Mouse (Mus musculus): ENCODE data around the gene BC107364. TPM values are rescaled to one million over a fixed set of nuclear protein-coding genes. Genes with fewer than 3 reads are reported as not detected.
A peak's percentile ranks its signal among the peaks of the same experiment; 100 is the strongest.
"Not testable (repeated sequence)": the region's sequence is repeated elsewhere in the genome, so short reads cannot be mapped to it uniquely, and the experiment has no call there.

Gene BC107364
- 0.14 and 0.20 TPM in 2 replicates for polyA plus RNA-seq (2015; fragmentation: Nextera tagmentation; extraction: Ambion mirVana)

GRCm38 (mm10) chr3:96452262-96452661 is at the start of gene BC107364:
BC107364 (minus strand) TSS chr3:96452306.
- not testable (repeated sequence) for H3K36me3 ChIP-seq; H3K9ac ChIP-seq; H3K4me2 ChIP-seq (replicated peaks); H3K9me3 ChIP-seq; H3K4me1 ChIP-seq (replicated peaks); H3K27me3 ChIP-seq (replicated peaks); H3K27ac ChIP-seq; H3K4me3 ChIP-seq (replicated peaks)
- WGBS, result no CpG with 5 or more reads among the region's 48 CpGs
- ATAC-seq, result peak; percentile 30

GRCm38 (mm10) chr3:96501391-96502115 is 49.4 kb upstream of the BC107364 start:
- Histone ChIP-seq H3K9ac (peak overlapping the region; percentile 43), H3K4me1 (replicated peaks) (0 out of 2 replicates have a peak, but pooled peaks cover 3% of the 10 kb centered on the region), H3K27me3 (replicated peaks) (no peaks in the 10 kb centered on the region), H3K27ac (peak overlapping the region; percentile 71), H3K4me3 (replicated peaks) (peak overlapping the region; percentile 59), H3K9me3 (no peaks in the 10 kb centered on the region), H3K36me3 (no peaks in the 10 kb centered on the region), H3K4me2 (replicated peaks) (peak overlapping the region; percentile 83)
- WGBS, result under 1% methylated on average over 32 of the region's 32 CpGs
- peak; percentile 76 for ATAC-seq

GRCm38 (mm10) chr3:96500691-96501265 is 48.7 kb upstream of the BC107364 start:
- Histone ChIP-seq H3K4me3 (replicated peaks) (peak overlapping the region; percentile 59), H3K36me3 (no peaks in the 10 kb centered on the region), H3K9me3 (no peaks in the 10 kb centered on the region), H3K9ac (peak overlapping the region; percentile 57), H3K4me2 (replicated peaks) (peak overlapping the region; percentile 58), H3K27me3 (replicated peaks) (no peaks in the 10 kb centered on the region), H3K27ac (peak overlapping the region; percentile 86), H3K4me1 (replicated peaks) (0 out of 2 replicates have a peak, but pooled peaks cover 3% of the 10 kb centered on the region)
- ATAC-seq, result peak; percentile 71
- WGBS, result under 1% methylated on average over 19 of the region's 19 CpGs

- WGBS, result under 1% methylated on average over 17 of the region's 17 CpGs
These were observed 48.1 kb upstream of the BC107364 start for GRCm38 (mm10) chr3:96500289-96500621.

GRCm38 (mm10) chr3:96499481-96500288 is 47.6 kb upstream of the BC107364 start:
- peak; percentile 53 for ATAC-seq
- H3K9me3 ChIP-seq, result no peaks in the 10 kb centered on the region
- under 1% methylated on average over 36 of the region's 36 CpGs for WGBS

More at GRCm38 (mm10) chr3:96500289-96500621, 48.1 kb upstream of the BC107364 start:
- H3K4me2 ChIP-seq (replicated peaks), result peak overlapping the region; percentile 58
- peak overlapping the region; percentile 68 for H3K9ac ChIP-seq
- H3K27me3 ChIP-seq (replicated peaks), result no peaks in the 10 kb centered on the region
- no peaks in the 10 kb centered on the region for H3K9me3 ChIP-seq
- ATAC-seq, result peak; percentile 74
- H3K4me3 ChIP-seq (replicated peaks), result peak overlapping the region; percentile 59
- H3K27ac ChIP-seq, result peak overlapping the region; percentile 89
- H3K36me3 ChIP-seq, result no peaks in the 10 kb centered on the region
- 0 out of 2 replicates have a peak, but pooled peaks cover 3% of the 10 kb centered on the region for H3K4me1 ChIP-seq (replicated peaks)

GRCm38 (mm10) chr3:96498476-96499245 is 46.6 kb upstream of the BC107364 start:
- 86% methylated on average over 4 of the region's 4 CpGs for WGBS
- Histone ChIP-seq H3K4me3 (replicated peaks) (no peak overlapping the region), H3K27me3 (replicated peaks) (no peaks in the 10 kb centered on the region), H3K36me3 (no peaks in the 10 kb centered on the region), H3K9ac (no peak overlapping the region), H3K9me3 (no peaks in the 10 kb centered on the region), H3K4me2 (replicated peaks) (no peak overlapping the region), H3K4me1 (replicated peaks) (0 out of 2 replicates have a peak, but pooled peaks cover 3% of the 10 kb centered on the region), H3K27ac (no peak overlapping the region)
- ATAC-seq, result no peak

More at GRCm38 (mm10) chr3:96499481-96500288, 47.6 kb upstream of the BC107364 start:
- Histone ChIP-seq H3K4me2 (replicated peaks) (peak overlapping the region; percentile 57), H3K4me1 (replicated peaks) (0 out of 2 replicates have a peak, but pooled peaks cover 3% of the 10 kb centered on the region), H3K36me3 (no peaks in the 10 kb centered on the region), H3K4me3 (replicated peaks) (peak overlapping the region; percentile 59), H3K27ac (peak overlapping the region; percentile 89), H3K9ac (peak overlapping the region; percentile 68), H3K27me3 (replicated peaks) (no peaks in the 10 kb centered on the region)

GRCm38 (mm10) chr3:96497451-96498028 is 45.4 kb upstream of the BC107364 start:
- under 1% methylated on average over 19 of the region's 19 CpGs for WGBS

GRCm38 (mm10) chr3:96496620-96497275 is 44.6 kb upstream of the BC107364 start:
- Histone ChIP-seq H3K4me3 (replicated peaks) (peak overlapping the region; percentile 44), H3K9ac (peak overlapping the region; percentile 53), H3K4me2 (replicated peaks) (peak overlapping the region; percentile 73)
- not testable (repeated sequence) for H3K27me3 ChIP-seq (replicated peaks); ATAC-seq; H3K27ac ChIP-seq; H3K9me3 ChIP-seq; H3K4me1 ChIP-seq (replicated peaks); H3K36me3 ChIP-seq
- 19% methylated on average over 14 of the region's 14 CpGs for WGBS

More at GRCm38 (mm10) chr3:96497451-96498028, 45.4 kb upstream of the BC107364 start:
- H3K4me2 ChIP-seq (replicated peaks), result peak overlapping the region; percentile 73
- ATAC-seq, result peak; percentile 63
- H3K9me3 ChIP-seq, result no peaks in the 10 kb centered on the region
- H3K9ac ChIP-seq, result peak overlapping the region; percentile 53
- H3K36me3 ChIP-seq, result no peaks in the 10 kb centered on the region
- peak overlapping the region; percentile 44 for H3K4me3 ChIP-seq (replicated peaks)
- H3K27ac ChIP-seq, result no peak overlapping the region
- no peaks in the 10 kb centered on the region for H3K27me3 ChIP-seq (replicated peaks)
- 0 out of 2 replicates have a peak, but pooled peaks cover 3% of the 10 kb centered on the region for H3K4me1 ChIP-seq (replicated peaks)

- H3K27ac ChIP-seq, result no peak overlapping the region
- H3K4me3 ChIP-seq (replicated peaks), result peak overlapping the region; percentile 44; the same call in 1 of the 2 replicates
- peak overlapping the region; percentile 73 for H3K4me2 ChIP-seq (replicated peaks)
These were observed 44.1 kb upstream of the BC107364 start for GRCm38 (mm10) chr3:96496216-96496615.

GRCm38 (mm10) chr3:96495490-96496210 is 43.5 kb upstream of the BC107364 start:
- peak overlapping the region; percentile 73; the same call in 1 of the 2 replicates for H3K4me2 ChIP-seq (replicated peaks)
- 92% methylated on average over 1 of the region's 1 CpGs for WGBS

More at GRCm38 (mm10) chr3:96496216-96496615, 44.1 kb upstream of the BC107364 start:
- Histone ChIP-seq H3K9ac (no peak overlapping the region), H3K27me3 (replicated peaks) (no peaks in the 10 kb centered on the region), H3K36me3 (no peaks in the 10 kb centered on the region), H3K9me3 (no peaks in the 10 kb centered on the region), H3K4me1 (replicated peaks) (0 out of 2 replicates have a peak, but pooled peaks cover 3% of the 10 kb centered on the region)
- WGBS, result 51% methylated on average over 7 of the region's 7 CpGs
- no peak for ATAC-seq

More at GRCm38 (mm10) chr3:96495490-96496210, 43.5 kb upstream of the BC107364 start:
- Histone ChIP-seq H3K9ac (no peak overlapping the region), H3K27me3 (replicated peaks) (no peaks in the 10 kb centered on the region), H3K9me3 (no peaks in the 10 kb centered on the region), H3K4me3 (replicated peaks) (no peak overlapping the region), H3K4me1 (replicated peaks) (0 out of 2 replicates have a peak, but pooled peaks cover 3% of the 10 kb centered on the region), H3K36me3 (no peaks in the 10 kb centered on the region), H3K27ac (no peak overlapping the region)
- no peak for ATAC-seq
